Mouse (Mus musculus) midbrain, embryonic 13.5 days (tissue): Measurements from ENCODE around the gene Gipc3. TPM values are rescaled to one million over a fixed set of nuclear protein-coding genes. Genes with fewer than 3 reads are reported as not detected.

Experiments used
- ATAC-seq: fragments of 200-750 bp; cut with Nextera tagmentation; 2 replicates; pipeline ENCODE4 v1.8.0; 2017; ENCODE audit warnings: mild to moderate bottlenecking, moderate TSS enrichment, moderate library complexity
- H3K27ac ChIP-seq: fragments of 300-500 bp; sonication (generic); 2 replicates; pipeline ENCODE4 v1.5.1; 2015; ENCODE audit warnings: inconsistent platforms, mild to moderate bottlenecking, moderate library complexity
- H3K27me3 ChIP-seq: fragments of 300-500 bp; sonication (generic); 2 replicates; pipeline ENCODE4 v1.6.1; 2015; ENCODE audit warnings: mild to moderate bottlenecking, inconsistent platforms
- H3K36me3 ChIP-seq: fragments of 300-500 bp; sonication (generic); 2 replicates; pipeline ENCODE4 v1.6.1; 2015; ENCODE audit warnings: mild to moderate bottlenecking, inconsistent platforms
- H3K4me1 ChIP-seq: fragments of 300-500 bp; sonication (generic); replicated peaks from 2 replicates; pipeline ENCODE4 v1.6.1; 2015; ENCODE audit warnings: inconsistent platforms
- H3K4me2 ChIP-seq: fragments of 300-500 bp; sonication (generic); replicated peaks from 2 replicates; pipeline ENCODE4 v1.6.1; 2015; ENCODE audit warnings: moderate library complexity, mild to moderate bottlenecking, inconsistent platforms
- H3K4me3 ChIP-seq: fragments of 300-500 bp; sonication (generic); replicated peaks from 2 replicates; pipeline ENCODE4 v1.5.1; 2015; ENCODE audit warnings: mild to moderate bottlenecking, inconsistent platforms
- H3K9ac ChIP-seq: fragments of 300-500 bp; sonication (generic); replicated peaks from 2 replicates; pipeline ENCODE4 v1.6.1; 2015; ENCODE audit warnings: mild to moderate bottlenecking, inconsistent platforms
- H3K9me3 ChIP-seq: fragments of 300-500 bp; sonication (generic); 2 replicates; pipeline ENCODE4 v1.6.1; 2016; ENCODE audit warnings: mild to moderate bottlenecking, inconsistent platforms
- WGBS: fragments of 180-500 bp; shearing (Covaris S2); methylation state at CpG from one replicate; pipeline ENCODE4 v1.1.7; 2015; 5-methylcytosine and 5-hydroxymethylcytosine counted together
- polyA plus RNA-seq: library from polyadenylated mRNA; unstranded; fragments of >200 nt; fragmentation: Nextera tagmentation; extraction: Ambion mirVana; gene quantifications from 2 replicates; pipeline ENCODE4 v1.2.1, GENCODE M21; 2015

The Gipc3 gene
- polyA plus RNA-seq, 1 experiment from 2014 or later, result not detected

DNA sequence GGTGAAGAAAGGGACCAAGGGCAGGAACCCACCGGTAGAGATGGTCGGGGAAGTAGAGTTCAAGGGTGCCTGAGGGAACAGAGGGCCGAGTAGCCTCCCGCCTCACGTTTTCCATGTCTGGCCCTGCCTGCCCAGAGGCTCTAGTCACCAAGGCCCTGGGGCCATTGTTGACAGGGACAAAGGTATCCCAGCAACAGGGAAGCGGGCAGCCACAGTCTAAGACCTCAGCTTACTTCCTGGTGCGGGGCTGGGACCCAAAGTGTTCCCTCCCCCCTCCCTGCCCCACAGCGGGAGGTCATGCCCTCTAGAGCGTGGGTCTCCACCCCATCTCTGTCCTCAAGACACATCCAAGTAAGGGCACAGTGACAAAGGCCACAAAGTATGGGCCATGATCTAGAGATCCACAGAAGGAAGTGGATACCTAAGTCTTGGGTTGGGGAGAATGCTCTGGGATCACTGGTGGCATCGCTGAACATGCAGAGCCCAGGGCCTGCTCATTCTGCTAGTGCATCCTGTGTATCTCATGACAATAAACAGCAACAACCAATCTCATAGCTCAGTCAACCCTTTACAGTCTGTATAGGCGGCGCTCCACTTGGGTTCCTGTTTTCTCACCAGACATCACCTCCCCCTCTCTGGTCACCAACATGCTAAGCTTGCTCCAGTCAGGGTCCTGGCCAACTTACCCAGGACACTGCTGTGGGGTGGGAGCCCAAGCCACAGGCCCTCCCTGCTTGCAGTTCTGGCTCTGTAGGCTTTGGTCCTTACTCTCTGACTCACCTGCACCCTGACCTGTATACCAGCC lies 22.8 kb upstream of the Gipc3 start, which contains the start of gene 4930404N11Rik:
Gene 4930404N11Rik (minus strand): TSS at position 145 of the 805 bp plus-strand sequence.
- peak within 1 kb of the TSS; percentile 60 for H3K9ac ChIP-seq

DNA sequence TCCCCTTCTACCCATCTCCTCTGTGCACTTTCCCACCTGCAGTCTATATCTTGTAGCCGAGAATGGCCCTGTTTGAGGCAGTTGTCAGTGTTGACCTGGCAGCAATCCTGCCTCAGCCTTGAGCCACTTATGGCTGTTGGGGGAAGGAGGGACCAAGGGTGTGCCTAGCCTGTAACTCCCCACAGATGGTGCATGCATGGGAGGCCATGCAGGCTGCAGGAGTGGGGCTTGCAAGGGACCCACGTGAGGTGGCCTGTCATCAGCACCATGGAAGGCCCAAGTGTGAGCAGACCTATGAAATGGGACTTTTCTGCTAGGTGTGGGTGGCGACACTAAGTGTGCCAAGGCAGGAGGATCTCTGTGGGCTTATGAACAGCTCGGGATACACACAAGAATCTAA lies 22.0 kb upstream of the Gipc3 start:
- Histone ChIP-seq H3K9me3 (no peaks in the 10 kb centered on the region), H3K27me3 (peaks cover 25% of the 10 kb centered on the region), H3K4me1 (peaks cover 56% of the 10 kb centered on the region), H3K36me3 (peaks cover 57% of the 10 kb centered on the region), H3K4me2 (peak overlapping the region; percentile 56), H3K27ac (no peak overlapping the region), H3K9ac (no peak overlapping the region), H3K4me3 (no peak overlapping the region)
- ATAC-seq, result peak; percentile 32
- WGBS, result 29% methylated on average over 4 of the region's 4 CpGs

More for the DNA sequence above, 22.8 kb upstream of the Gipc3 start, which contains the start of gene 4930404N11Rik:
- 16% methylated on average over 12 of the region's 12 CpGs for WGBS
- H3K4me3 ChIP-seq, result peak within 1 kb of the TSS; percentile 36
- H3K9me3 ChIP-seq, result no peaks in the 10 kb centered on the region
- H3K36me3 ChIP-seq, result peaks cover 65% of the 10 kb centered on the region
- H3K4me2 ChIP-seq, result peak within 1 kb of the TSS; percentile 56
- peaks cover 25% of the 10 kb centered on the region for H3K27me3 ChIP-seq
- 0 out of 2 replicates have a peak within 1 kb of the TSS, but pooled peaks have one; percentile 5 for H3K27ac ChIP-seq
- ATAC-seq, result peak; percentile 25; the same call in 1 of the 2 replicates
- peaks cover 50% of the 10 kb centered on the region for H3K4me1 ChIP-seq

DNA sequence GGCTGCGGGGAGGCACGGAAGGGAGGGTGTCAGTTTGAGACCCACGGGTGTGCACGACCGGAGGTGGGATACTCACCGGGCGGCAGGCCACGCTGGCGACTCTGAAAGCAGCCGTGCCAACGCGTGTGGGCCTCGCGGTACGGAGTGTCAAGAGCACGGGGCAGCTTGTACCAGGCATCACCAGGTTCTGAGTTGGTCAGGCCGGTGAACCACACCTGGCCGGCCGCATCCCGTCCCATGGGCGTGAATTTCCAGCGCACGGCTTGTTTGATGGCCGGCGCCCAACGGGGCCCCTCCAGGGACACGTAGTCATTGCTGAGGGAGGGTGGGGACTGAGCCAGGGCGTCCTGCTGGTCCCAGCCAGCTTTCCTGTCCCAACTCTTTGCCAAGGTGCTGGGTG lies 21.6 kb upstream of the Gipc3 start:
- peaks cover 53% of the 10 kb centered on the region for H3K36me3 ChIP-seq
- no peak overlapping the region for H3K27ac ChIP-seq
- H3K4me3 ChIP-seq, result peak overlapping the region; percentile 36
- WGBS, result 6% methylated on average over 28 of the region's 28 CpGs
- H3K4me1 ChIP-seq, result peaks cover 56% of the 10 kb centered on the region
- peak overlapping the region; percentile 56 for H3K4me2 ChIP-seq
- peak; percentile 2 for ATAC-seq
- H3K27me3 ChIP-seq, result peaks cover 25% of the 10 kb centered on the region
- H3K9ac ChIP-seq, result peak overlapping the region; percentile 60
- no peaks in the 10 kb centered on the region for H3K9me3 ChIP-seq

DNA sequence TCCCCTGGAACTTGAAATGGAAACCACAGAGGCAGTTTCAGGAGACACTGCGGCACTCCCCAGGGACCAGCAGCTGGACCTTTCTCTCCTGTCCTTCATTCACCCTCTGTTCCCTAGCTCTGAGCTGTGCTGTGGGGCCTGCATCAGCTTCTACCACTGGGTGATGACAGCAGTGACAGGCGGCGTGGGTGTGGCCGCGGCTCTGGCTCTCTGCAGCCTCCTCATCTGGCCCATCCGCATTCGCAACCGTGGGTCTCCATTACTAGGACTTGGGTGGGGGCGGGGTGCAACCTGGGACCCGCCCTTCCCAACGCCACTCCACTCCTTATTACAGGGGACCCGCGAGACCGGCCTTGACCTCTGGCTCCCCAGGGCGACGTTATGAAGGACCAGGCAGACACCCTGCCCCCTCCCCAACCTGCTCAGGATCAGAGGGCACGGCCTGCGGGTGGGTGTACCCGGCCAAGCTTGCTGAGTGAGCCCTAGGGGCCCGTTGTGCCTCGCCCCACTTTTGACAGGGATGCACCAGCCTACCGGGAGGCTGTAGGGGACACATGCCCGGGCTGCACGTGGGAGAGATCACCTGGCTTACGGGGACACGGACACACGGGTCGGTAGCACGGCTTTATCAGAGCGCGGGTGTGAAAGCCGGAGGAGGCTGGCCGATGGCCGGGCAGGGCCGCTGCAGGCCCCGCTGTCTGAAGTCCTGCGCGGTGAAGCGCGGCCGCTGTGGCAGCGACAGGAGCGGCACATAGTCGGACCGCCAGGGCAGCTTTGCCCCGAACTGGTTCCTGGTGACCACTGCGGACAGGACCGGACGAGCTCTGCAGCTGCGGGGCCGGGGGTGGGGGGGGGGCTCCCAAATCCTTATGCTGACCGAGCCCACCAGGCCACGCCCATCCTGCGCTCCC lies 20.6 kb upstream of the Gipc3 start:
- 9% methylated on average over 54 of the region's 54 CpGs for WGBS
- peak overlapping the region; percentile 36 for H3K4me3 ChIP-seq

DNA sequence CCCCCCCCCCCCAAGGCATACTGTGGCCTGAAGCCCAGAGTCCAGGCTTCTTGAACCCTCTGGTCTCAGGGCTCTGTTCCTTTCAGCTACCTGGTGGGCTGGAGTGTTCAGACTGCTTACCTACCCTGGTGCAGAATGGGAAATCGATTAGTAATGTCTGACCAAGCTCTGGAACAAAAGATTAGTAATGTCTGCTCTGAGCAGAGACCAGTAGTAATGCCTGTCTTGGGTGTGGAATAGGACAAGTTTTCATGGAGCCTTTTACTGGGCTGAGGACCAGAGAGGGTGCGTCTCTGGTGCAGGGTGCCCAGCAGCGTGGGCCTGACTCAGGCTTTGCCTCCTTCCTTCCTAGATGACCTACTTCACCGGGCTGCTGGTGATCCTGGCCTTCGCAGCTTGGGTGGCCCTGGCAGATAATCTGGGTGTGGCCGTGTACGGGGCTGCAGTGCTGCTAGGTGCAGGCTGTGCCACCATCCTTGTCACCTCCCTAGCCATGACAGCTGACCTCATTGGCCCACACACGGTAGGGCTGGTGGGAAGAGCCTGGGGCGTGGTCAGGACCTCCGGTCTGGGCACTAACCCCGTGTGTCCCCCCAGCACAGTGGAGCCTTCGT lies 19.4 kb upstream of the Gipc3 start:
- Histone ChIP-seq H3K36me3 (peaks cover 31% of the 10 kb centered on the region), H3K9me3 (no peaks in the 10 kb centered on the region), H3K4me2 (no peak overlapping the region), H3K4me3 (no peak overlapping the region), H3K27me3 (peaks cover 25% of the 10 kb centered on the region), H3K4me1 (peaks cover 74% of the 10 kb centered on the region), H3K9ac (no peak overlapping the region), H3K27ac (no peak overlapping the region)
- 79% methylated on average over 12 of the region's 12 CpGs for WGBS
- ATAC-seq, result no peak

More for the DNA sequence above, 20.6 kb upstream of the Gipc3 start:
- peak overlapping the region; percentile 56 for H3K4me2 ChIP-seq
- H3K27ac ChIP-seq, result no peak overlapping the region
- H3K36me3 ChIP-seq, result peaks cover 44% of the 10 kb centered on the region
- 0 out of 2 replicates have a peak, but pooled peaks have one; percentile 10 for ATAC-seq
- no peaks in the 10 kb centered on the region for H3K9me3 ChIP-seq
- H3K27me3 ChIP-seq, result peaks cover 25% of the 10 kb centered on the region
- peaks cover 64% of the 10 kb centered on the region for H3K4me1 ChIP-seq
- H3K9ac ChIP-seq, result peak overlapping the region; percentile 60

DNA sequence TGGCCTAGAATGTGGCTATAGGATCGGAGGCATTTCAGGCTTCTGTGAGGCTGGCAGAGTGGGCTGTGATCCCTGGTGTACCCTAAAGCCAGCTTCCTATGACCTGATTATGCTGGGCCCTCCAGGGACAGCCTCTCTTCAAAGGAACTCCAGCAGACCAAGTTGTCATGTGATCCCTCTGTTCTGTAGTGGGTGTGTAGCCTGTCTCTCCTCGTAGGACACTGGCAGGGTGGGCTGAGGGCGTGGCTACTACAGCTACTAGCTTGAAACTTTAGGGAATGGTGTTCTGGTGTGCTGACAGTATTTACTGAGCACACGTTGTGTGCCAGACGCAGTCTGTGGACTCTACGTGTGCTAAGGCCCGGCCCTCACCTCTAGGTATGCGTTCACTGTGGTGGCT lies 17.7 kb upstream of the Gipc3 start:
- peaks cover 25% of the 10 kb centered on the region for H3K27me3 ChIP-seq
- 0 out of 2 replicates have a peak overlapping the region, but pooled peaks have one; percentile 36 for H3K9ac ChIP-seq
- H3K4me1 ChIP-seq, result peaks cover 68% of the 10 kb centered on the region
- peaks cover 15% of the 10 kb centered on the region; the same call in 1 of the 2 replicates for H3K36me3 ChIP-seq
- no peak overlapping the region for H3K27ac ChIP-seq
- ATAC-seq, result no peak
- no peak overlapping the region for H3K4me3 ChIP-seq
- H3K4me2 ChIP-seq, result no peak overlapping the region
- H3K9me3 ChIP-seq, result no peaks in the 10 kb centered on the region
- WGBS, result 72% methylated on average over 8 of the region's 8 CpGs

DNA sequence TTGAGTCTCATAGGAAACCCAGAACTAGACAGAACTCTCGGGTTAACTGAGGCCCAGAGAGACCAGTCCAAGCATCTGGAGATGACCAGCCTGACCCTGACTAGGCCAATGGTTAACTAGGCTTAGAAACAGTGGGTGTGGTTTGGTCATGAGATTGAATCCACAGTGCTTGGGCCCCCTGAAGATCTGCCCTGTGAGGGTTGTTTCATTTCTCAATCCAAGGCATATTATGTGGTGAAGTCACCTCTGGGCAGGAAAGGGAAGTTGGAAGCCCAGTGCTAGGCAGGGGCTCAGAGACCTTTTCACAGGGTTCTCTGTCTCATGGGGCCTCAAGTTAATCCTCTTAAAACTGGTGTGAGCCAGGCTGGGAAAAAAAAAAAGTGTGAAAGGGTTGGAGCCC lies 15.8 kb upstream of the Gipc3 start:
- Histone ChIP-seq H3K27ac (no peak overlapping the region), H3K27me3 (peaks cover 20% of the 10 kb centered on the region), H3K36me3 (peaks cover 14% of the 10 kb centered on the region; the same call in 1 of the 2 replicates), H3K4me3 (peak overlapping the region; percentile 66), H3K4me1 (peaks cover 49% of the 10 kb centered on the region), H3K9ac (peak overlapping the region; percentile 87), H3K4me2 (peak overlapping the region; percentile 99), H3K9me3 (no peaks in the 10 kb centered on the region)
- WGBS, result 63% methylated on average over 1 of the region's 1 CpGs
- ATAC-seq, result no peak

DNA sequence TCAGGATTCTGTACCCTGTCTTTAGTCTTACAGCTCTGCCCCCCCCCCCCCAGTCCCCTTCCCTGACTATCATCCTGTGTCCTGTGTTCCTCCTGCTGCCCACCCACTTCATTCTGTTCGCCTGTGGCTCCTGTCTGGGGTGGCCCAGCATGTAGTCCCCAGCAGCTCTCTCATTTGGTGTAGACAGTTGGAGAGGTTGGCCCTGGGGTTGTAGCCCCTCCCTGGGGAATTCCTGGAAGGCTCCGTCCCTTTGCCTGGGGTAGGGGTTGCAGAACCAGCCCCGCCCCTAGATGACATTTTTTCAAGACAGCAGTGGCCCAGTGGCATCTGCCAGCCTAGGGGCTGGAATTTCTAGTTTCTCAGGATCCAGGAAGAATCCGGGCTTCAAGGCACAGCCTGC lies 15.1 kb upstream of the Gipc3 start:
- H3K9me3 ChIP-seq, result no peaks in the 10 kb centered on the region
- ATAC-seq, result 0 out of 2 replicates have a peak, but pooled peaks have one; percentile 10
- peak overlapping the region; percentile 99 for H3K4me2 ChIP-seq
- peak overlapping the region; percentile 66 for H3K4me3 ChIP-seq
- H3K27me3 ChIP-seq, result peaks cover 14% of the 10 kb centered on the region
- H3K4me1 ChIP-seq, result peaks cover 43% of the 10 kb centered on the region
- H3K9ac ChIP-seq, result peak overlapping the region; percentile 87
- peaks cover 14% of the 10 kb centered on the region; the same call in 1 of the 2 replicates for H3K36me3 ChIP-seq
- H3K27ac ChIP-seq, result no peak overlapping the region
- 20% methylated on average over 4 of the region's 4 CpGs for WGBS

DNA sequence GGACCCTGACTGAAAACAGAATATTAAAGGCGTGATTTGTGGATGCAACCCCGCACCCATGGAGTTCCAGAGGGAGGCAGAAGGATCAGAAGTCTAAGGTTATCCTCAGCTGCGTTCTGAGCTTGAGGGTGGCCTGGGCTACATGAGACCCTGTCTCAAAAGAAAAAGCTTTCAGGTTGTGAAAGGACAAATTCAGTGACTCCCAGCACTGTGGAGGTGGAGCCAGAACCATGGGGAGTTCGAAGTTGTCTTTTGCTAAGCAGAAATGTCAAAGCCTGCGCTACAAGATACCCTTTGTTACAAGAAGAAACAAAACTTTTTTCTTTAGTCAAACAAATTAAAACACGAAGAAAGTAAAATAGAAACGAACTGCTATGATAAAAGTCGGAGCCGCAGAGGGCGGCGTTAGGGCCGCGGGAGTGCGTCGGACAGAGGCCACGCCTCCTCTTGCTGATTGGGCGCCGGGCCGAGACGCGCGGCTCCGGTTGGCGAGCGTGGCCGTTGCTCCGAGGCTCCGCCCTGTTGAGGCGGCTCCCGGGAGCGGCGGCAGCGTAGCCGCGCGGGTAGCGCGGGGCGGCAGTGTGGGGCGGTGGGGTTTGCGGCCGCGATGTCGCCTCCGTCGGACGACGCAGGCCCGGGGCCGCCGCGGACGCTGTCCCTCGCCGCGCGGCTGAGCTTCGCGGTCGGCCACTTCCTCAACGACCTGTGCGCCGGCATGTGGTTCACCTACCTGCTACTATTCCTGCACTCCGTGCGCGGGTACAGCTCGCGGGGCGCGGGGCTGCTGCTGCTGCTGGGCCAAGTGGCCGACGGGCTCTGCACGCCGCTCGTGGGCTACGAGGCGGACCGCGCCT lies 14.2 kb upstream of the Gipc3 start, which contains the start of gene Mfsd12:
Gene Mfsd12 (plus strand): TSS at position 501 of the 854 bp plus-strand sequence.
- peaks cover 34% of the 10 kb centered on the region for H3K4me1 ChIP-seq
- H3K27ac ChIP-seq, result peak within 1 kb of the TSS; percentile 57; the same call in 1 of the 2 replicates
- H3K9ac ChIP-seq, result peak within 1 kb of the TSS; percentile 87
- H3K9me3 ChIP-seq, result no peaks in the 10 kb centered on the region
- H3K27me3 ChIP-seq, result peaks cover 4% of the 10 kb centered on the region; the same call in 1 of the 2 replicates
- peak within 1 kb of the TSS; percentile 99 for H3K4me2 ChIP-seq
- peak; percentile 90 for ATAC-seq
- H3K36me3 ChIP-seq, result peaks cover 9% of the 10 kb centered on the region; the same call in 1 of the 2 replicates
- peak within 1 kb of the TSS; percentile 66 for H3K4me3 ChIP-seq
- WGBS, result 2% methylated on average over 78 of the region's 79 CpGs

DNA sequence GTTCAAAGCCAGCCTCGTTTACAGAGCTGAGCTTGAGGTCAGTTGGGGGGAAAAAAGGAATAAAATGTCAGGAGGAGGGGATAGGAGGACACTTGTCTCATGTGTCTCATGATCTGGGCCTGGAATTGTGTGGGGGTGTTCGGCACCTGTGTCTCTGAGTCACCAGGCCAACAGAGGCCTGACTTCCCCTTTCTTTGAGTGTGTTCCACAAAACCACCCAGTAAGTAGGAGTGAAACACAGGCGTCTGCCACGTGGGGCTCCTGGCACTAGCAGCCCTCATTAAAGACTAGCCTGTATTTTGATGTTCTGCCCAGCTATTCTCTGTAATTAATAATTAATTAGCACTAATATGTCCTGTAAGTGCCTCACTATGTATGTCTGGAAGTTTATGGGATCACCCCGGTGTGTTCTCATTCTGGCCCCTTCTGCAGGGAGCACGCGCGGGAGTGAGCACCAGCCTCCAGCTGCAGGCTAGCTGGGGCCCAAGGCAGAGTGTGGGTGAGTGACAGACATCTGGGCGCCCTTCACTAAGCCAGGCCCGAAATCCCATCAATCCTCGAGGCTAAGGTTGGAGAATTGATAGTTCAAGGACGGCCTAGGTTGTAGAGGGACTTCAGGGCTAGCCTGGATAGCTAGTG lies 13.4 kb upstream of the Gipc3 start:
- Histone ChIP-seq H3K4me2 (peak overlapping the region; percentile 99), H3K9ac (no peak overlapping the region), H3K4me3 (peak overlapping the region; percentile 66; the same call in 1 of the 2 replicates), H3K27ac (no peak overlapping the region), H3K4me1 (peaks cover 34% of the 10 kb centered on the region), H3K36me3 (peaks cover 4% of the 10 kb centered on the region; the same call in 1 of the 2 replicates), H3K27me3 (peaks cover 4% of the 10 kb centered on the region; the same call in 1 of the 2 replicates), H3K9me3 (no peaks in the 10 kb centered on the region)
- ATAC-seq, result peak; percentile 18; the same call in 1 of the 2 replicates
- 54% methylated on average over 12 of the region's 12 CpGs for WGBS
